ENCODE assay signal across 8 mouse cellular contexts in the genomic region with DNA sequence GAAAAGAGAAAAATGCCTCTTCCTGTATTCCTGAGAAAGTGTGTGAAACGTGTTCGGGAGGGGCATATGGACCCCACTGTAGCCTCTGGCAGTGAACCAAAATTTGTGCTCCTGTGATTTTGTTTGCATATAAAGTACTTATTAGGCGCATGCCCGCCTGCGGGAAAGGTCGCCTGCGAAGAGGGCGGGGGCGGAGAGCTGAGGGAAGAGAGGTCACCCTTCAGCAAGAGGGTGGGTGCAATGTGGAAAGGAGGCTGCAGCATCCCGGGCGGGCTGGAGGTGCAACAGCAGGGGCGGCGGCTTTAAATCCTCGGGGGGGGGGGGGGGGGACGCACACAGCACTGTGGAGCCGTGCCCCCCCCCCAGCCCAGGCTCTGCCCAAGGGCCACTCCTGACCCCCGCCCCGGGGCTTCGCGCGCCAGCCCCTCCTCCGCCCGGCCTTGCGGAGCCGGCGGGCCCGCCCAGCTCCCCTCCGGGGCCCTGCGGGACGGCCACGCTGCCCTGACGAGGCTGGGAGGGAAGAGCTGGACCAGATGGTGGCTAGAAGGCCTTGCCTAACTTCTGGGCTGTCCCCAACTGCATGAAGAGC.
A peak's percentile ranks its signal among the peaks of the same experiment; 100 is the strongest.
DNase-seq lines count a peak whose midpoint lies in the region; ATAC-seq and TF ChIP-seq lines count a peak whose summit lies in the region.

No protein-coding gene starts in this region.

- peak; percentile 47; the same call in 1 of the 2 replicates for ATAC-seq in heart, embryonic 14.5 days (ENCODE audit: insufficient number of reproducible peaks, insufficient read depth, low FRiP score, low read depth)
- peak; percentile 93 for ATAC-seq in kidney, postnatal 0 days (replicated peaks; ENCODE audit: low FRiP score, low read depth)
- ATAC-seq in midbrain, embryonic 16.5 days: peak; percentile 94

- TF ChIP-seq CTCF in kidney, postnatal 0 days (IDR thresholded peaks at IDR 0.05; ENCODE audit: low read depth): no peak
- no peak for TF ChIP-seq CTCF in thymus, adult 2 months (IDR thresholded peaks at IDR 0.05; ENCODE audit: borderline replicate concordance, control insufficient read depth, extremely low read depth, insufficient read depth, low read length, poor library complexity)

- TF ChIP-seq POLR2A in thymus, adult 2 months (IDR thresholded peaks at IDR 0.05; ENCODE audit: control insufficient read depth, extremely low read depth, insufficient read depth, low read length, poor library complexity): no peak

- no peaks in the 10 kb centered on the region for H3K36me3 ChIP-seq in heart, embryonic 14.5 days (ENCODE audit: control insufficient read depth, insufficient read depth, low read length)
- H3K36me3 ChIP-seq in kidney, postnatal 0 days (ENCODE audit: insufficient read depth, low read length): no peaks in the 10 kb centered on the region
- H3K36me3 ChIP-seq in midbrain, embryonic 16.5 days (ENCODE audit: control insufficient read depth, insufficient read depth, low read length): no peaks in the 10 kb centered on the region
- no peaks in the 10 kb centered on the region for H3K36me3 ChIP-seq in thymus, adult 2 months (ENCODE audit: control insufficient read depth, insufficient read depth, low read length)

- H3K27ac ChIP-seq in heart, embryonic 14.5 days (replicated peaks in 1 of 2; ENCODE audit: control insufficient read depth in 1 of 2, insufficient read depth in 1 of 2, low read depth in 2 of 2, low read length in 2 of 2): no peak overlapping the region
- H3K27ac ChIP-seq in kidney, postnatal 0 days: peak overlapping the region; percentile 31; the same call in 1 of the 2 replicates
- peak overlapping the region; percentile 76 for H3K27ac ChIP-seq in midbrain, embryonic 16.5 days (ENCODE audit: low read length)
- no peak overlapping the region for H3K27ac ChIP-seq in thymus, adult 2 months (ENCODE audit: control insufficient read depth, insufficient read depth, low read length)

- peaks cover 4 to 7% of the 10 kb centered on the region in 2 experiments; a peak in 2 of 4 replicates for H3K4me1 ChIP-seq in heart, embryonic 14.5 days (ENCODE audit: control insufficient read depth in 2 of 2, insufficient read depth in 2 of 2, low read length in 2 of 2)
- H3K4me1 ChIP-seq in kidney, postnatal 0 days (replicated peaks; ENCODE audit: insufficient read depth, low read length): 0 out of 2 replicates have a peak, but pooled peaks cover 5% of the 10 kb centered on the region
- peaks cover 3% of the 10 kb centered on the region; the same call in 1 of the 2 replicates for H3K4me1 ChIP-seq in midbrain, embryonic 16.5 days (ENCODE audit: control insufficient read depth, insufficient read depth, low read length)
- no peaks in the 10 kb centered on the region for H3K4me1 ChIP-seq in thymus, adult 2 months (replicated peaks; ENCODE audit: control insufficient read depth, insufficient read depth, low read length)

- no peaks in the 10 kb centered on the region for H3K27me3 ChIP-seq in heart, embryonic 14.5 days (ENCODE audit: control insufficient read depth, insufficient read depth, low read length)
- no peaks in the 10 kb centered on the region for H3K27me3 ChIP-seq in kidney, postnatal 0 days (ENCODE audit: insufficient read depth, low read length)
- H3K27me3 ChIP-seq in midbrain, embryonic 16.5 days (ENCODE audit: control insufficient read depth, insufficient read depth, low read depth, low read length): no peaks in the 10 kb centered on the region
- no peaks in the 10 kb centered on the region for H3K27me3 ChIP-seq in thymus, adult 2 months (ENCODE audit: control insufficient read depth, insufficient read depth, low read length)

- H3K9me3 ChIP-seq in heart, embryonic 14.5 days (ENCODE audit: control insufficient read depth, low read length): no peaks in the 10 kb centered on the region
- no peaks in the 10 kb centered on the region for H3K9me3 ChIP-seq in kidney, postnatal 0 days (replicated peaks; ENCODE audit: low read length)
- H3K9me3 ChIP-seq in midbrain, embryonic 16.5 days (replicated peaks; ENCODE audit: control insufficient read depth, low read length, poor library complexity, severe bottlenecking): no peaks in the 10 kb centered on the region

- H3K4me2 ChIP-seq in heart, embryonic 14.5 days (ENCODE audit: low read length): peak overlapping the region; percentile 85
- peak overlapping the region; percentile 75 for H3K4me2 ChIP-seq in kidney, postnatal 0 days (ENCODE audit: low read length)
- peak overlapping the region; percentile 85 for H3K4me2 ChIP-seq in midbrain, embryonic 16.5 days (ENCODE audit: low read length)

- peak overlapping the region; percentile 59; the same call in 1 of the 2 replicates for H3K9ac ChIP-seq in heart, embryonic 14.5 days (ENCODE audit: low read length)
- H3K9ac ChIP-seq in kidney, postnatal 0 days (ENCODE audit: low read depth, low read length): peak overlapping the region; percentile 59; the same call in 1 of the 2 replicates
- peak overlapping the region; percentile 70 for H3K9ac ChIP-seq in midbrain, embryonic 16.5 days (ENCODE audit: low read depth, low read length)

- peak; percentile 7 for DNase-seq in adrenal gland, postnatal 10 days
- no peak for DNase-seq in adrenal gland, adult 2 months
- peak; percentile 42 for DNase-seq in right cerebral cortex, postnatal 4 days
- no peak for DNase-seq in right cerebral cortex, postnatal 36 days (ENCODE audit: low spot score in 2 of 2)
- peak; percentile 58 for DNase-seq in kidney, postnatal 0 days (ENCODE audit: low spot score)
- DNase-seq in thymus, adult 2 months: no peak

- 10% methylated on average over 27 of the region's 32 CpGs for WGBS in heart, embryonic 14.5 days
- 2% methylated on average over 21 of the region's 32 CpGs for WGBS in kidney, postnatal 0 days
- WGBS in midbrain, embryonic 16.5 days: under 1% methylated on average over 12 of the region's 32 CpGs
- 27% methylated on average over 27 of the region's 32 CpGs for WGBS in thymus, adult 2 months

- H3K4me3 ChIP-seq in heart, embryonic 14.5 days (ENCODE audit: control insufficient read depth in 1 of 2, insufficient read depth in 1 of 2, low read depth in 1 of 2, low read length in 2 of 2): peak overlapping the region; percentile 40 to 43
- peak overlapping the region; percentile 34 for H3K4me3 ChIP-seq in kidney, postnatal 0 days (replicated peaks; ENCODE audit: low read depth, low read length)
- H3K4me3 ChIP-seq in midbrain, embryonic 16.5 days (ENCODE audit: low read depth, low read length): peak overlapping the region; percentile 50
- no peak overlapping the region for H3K4me3 ChIP-seq in thymus, adult 2 months (ENCODE audit: control insufficient read depth, insufficient read depth, low read length)

Comparison
In these comparisons a context has a peak if more than half of its experiments do, and no peak if none do; other contexts are left out.
1. DNase-seq: peak in adrenal gland, postnatal 10 days (single experiment), right cerebral cortex, postnatal 4 days (single experiment) and kidney, postnatal 0 days (single experiment); none in adrenal gland, adult 2 months (single experiment), right cerebral cortex, postnatal 36 days (0 of 2) and thymus, adult 2 months (single experiment).
2. H3K27ac ChIP-seq: peak in kidney, postnatal 0 days (single experiment) and midbrain, embryonic 16.5 days (single experiment); none in heart, embryonic 14.5 days (0 of 2) and thymus, adult 2 months (single experiment).
3. Peak in every context shown above with its lines, with median percentiles within 50 percentile points of each other: ATAC-seq, H3K4me2 ChIP-seq and H3K9ac ChIP-seq.